Mouse (Mus musculus): ENCODE measurements at regions not wholly inside any gene's neighbourhood (a gene's known extent, or its start where the extent isn't known, plus 50 kb on each side); places are given as distances from the start of the nearest gene placed in this dataset.

- no peak for DNase-seq (ENCODE audit: low read depth, low spot score)
Observed at GRCm38 (mm10) chr7:94504748-94505147, 1425.1 kb downstream of the Fam181b start.

GRCm38 (mm10) chr7:94517002-94517401 is 1437.3 kb downstream of the Fam181b start:
- DNase-seq (ENCODE audit: low read depth, low spot score), result no peak

- DNase-seq (ENCODE audit: low read depth, low spot score), result no peak
Observed at GRCm38 (mm10) chr7:94532520-94532919, 1452.9 kb downstream of the Fam181b start.

- peak; percentile 28 for DNase-seq (ENCODE audit: low read depth, low spot score)
Observed at GRCm38 (mm10) chr7:94548332-94548731, 1468.7 kb downstream of the Fam181b start.

- no peak for DNase-seq (ENCODE audit: low read depth, low spot score)
Observed at GRCm38 (mm10) chr7:94581475-94581874, 1501.8 kb downstream of the Fam181b start.

GRCm38 (mm10) chr7:94587791-94588190 is 1508.1 kb downstream of the Fam181b start:
- DNase-seq (ENCODE audit: low read depth, low spot score), result no peak

GRCm38 (mm10) chr7:94594643-94595042 is 1515.0 kb downstream of the Fam181b start:
- DNase-seq (ENCODE audit: low read depth, low spot score), result no peak

- DNase-seq (ENCODE audit: low read depth, low spot score), result no peak
Observed at GRCm38 (mm10) chr7:94618965-94619364, 1539.3 kb downstream of the Fam181b start.

GRCm38 (mm10) chr7:94624546-94624945 is 1544.9 kb downstream of the Fam181b start:
- no peak for DNase-seq (ENCODE audit: low read depth, low spot score)

GRCm38 (mm10) chr7:94637367-94638023 is 1533.6 kb upstream of the Tenm4 start:
- no peak for DNase-seq (ENCODE audit: low read depth, low spot score)

- DNase-seq (ENCODE audit: low read depth, low spot score), result no peak
Observed at GRCm38 (mm10) chr7:94644560-94645285, 1526.3 kb upstream of the Tenm4 start.

GRCm38 (mm10) chr7:94645337-94645736 is 1525.7 kb upstream of the Tenm4 start:
- DNase-seq (ENCODE audit: low read depth, low spot score), result no peak

- DNase-seq (ENCODE audit: low read depth, low spot score), result no peak
Observed at GRCm38 (mm10) chr7:94650462-94650861, 1520.6 kb upstream of the Tenm4 start.

- DNase-seq (ENCODE audit: low read depth, low spot score), result no peak
Observed at GRCm38 (mm10) chr7:94666392-94667155, 1504.5 kb upstream of the Tenm4 start.

- DNase-seq (ENCODE audit: low read depth, low spot score), result no peak
Observed at GRCm38 (mm10) chr7:94668296-94668695, 1502.8 kb upstream of the Tenm4 start.

- peak; percentile 58 for DNase-seq (ENCODE audit: low read depth, low spot score)
Observed at GRCm38 (mm10) chr7:94668836-94669396, 1502.1 kb upstream of the Tenm4 start.

GRCm38 (mm10) chr7:94687887-94688286 is 1483.2 kb upstream of the Tenm4 start:
- no peak for DNase-seq (ENCODE audit: low read depth, low spot score)

- DNase-seq (ENCODE audit: low read depth, low spot score), result no peak
Observed at GRCm38 (mm10) chr7:94697214-94697613, 1473.8 kb upstream of the Tenm4 start.

- DNase-seq (ENCODE audit: low read depth, low spot score), result no peak
Observed at GRCm38 (mm10) chr7:94706457-94706856, 1464.6 kb upstream of the Tenm4 start.

- no peak for DNase-seq (ENCODE audit: low read depth, low spot score)
Observed at GRCm38 (mm10) chr7:94733433-94733832, 1437.6 kb upstream of the Tenm4 start.

- DNase-seq (ENCODE audit: low read depth, low spot score), result no peak
Observed at GRCm38 (mm10) chr7:94734741-94735140, 1436.3 kb upstream of the Tenm4 start.
